Comparison of ENCODE assay signal across 13 mouse cellular contexts in the genomic region with DNA sequence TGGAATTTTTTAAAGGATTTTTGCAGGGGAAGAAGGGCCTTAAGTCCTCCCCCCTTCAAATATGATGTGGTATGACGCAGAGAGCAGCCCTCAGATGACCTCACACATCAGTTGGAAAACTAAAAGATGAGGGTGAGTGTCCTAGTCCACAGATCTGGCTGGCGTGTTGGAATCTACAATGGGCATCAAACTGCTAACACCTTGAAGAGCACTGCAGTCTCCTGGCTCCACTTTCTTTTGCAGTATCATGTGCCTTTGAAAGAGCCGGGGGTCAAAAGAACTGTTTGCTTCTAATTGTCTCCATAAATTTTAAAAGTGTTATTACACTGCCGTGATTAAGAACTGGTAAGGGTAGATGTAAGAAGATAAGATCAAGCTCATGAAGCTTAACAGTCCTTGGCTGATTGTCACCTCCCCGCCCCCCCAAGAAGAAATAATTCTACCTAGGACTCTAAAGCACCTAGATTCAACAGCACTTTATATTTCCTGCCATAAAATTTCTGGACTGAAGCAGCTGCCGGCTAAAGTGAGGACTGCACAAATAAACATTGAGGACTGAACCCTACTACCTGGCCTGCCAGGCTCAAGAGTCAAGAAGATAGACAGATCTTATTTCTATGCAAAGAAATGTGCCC.
"Had no signal": no experiment of that assay in that cellular context is flagged by ENCODE, and none has a peak within 500 bp of the region (broad histone marks: within the 10 kb centered on the region; RNA-seq: fewer than 3 reads in every experiment).

No protein-coding gene starts in this region.

- H3K4me3 ChIP-seq: layer of hippocampus, adult 2 months; liver, embryonic 13.5 days; midbrain, embryonic 12.5 days; midbrain, embryonic 15.5 days; myocyte; neural tube, embryonic 13.5 days had no signal

- H3K27ac ChIP-seq: layer of hippocampus, adult 2 months; liver, embryonic 13.5 days; midbrain, embryonic 12.5 days; midbrain, embryonic 15.5 days; neural tube, embryonic 13.5 days had no signal

- H3K9ac ChIP-seq: liver, embryonic 13.5 days; midbrain, embryonic 12.5 days; midbrain, embryonic 15.5 days; neural tube, embryonic 13.5 days had no signal

- H3K36me3 ChIP-seq: liver, embryonic 13.5 days; midbrain, embryonic 12.5 days; midbrain, embryonic 15.5 days; neural tube, embryonic 13.5 days had no signal

- H3K4me1 ChIP-seq: liver, embryonic 13.5 days; midbrain, embryonic 12.5 days; midbrain, embryonic 15.5 days; neural tube, embryonic 13.5 days had no signal

- ATAC-seq: intestine, postnatal 0 days; midbrain, embryonic 15.5 days had no signal

- DNase-seq: layer of hippocampus, adult 9-11 months; liver, embryonic 13.5 days; lung, adult 2 months; lung, postnatal 14 days; lung, postnatal 4 days; thymus, adult 18-20 months; thymus, postnatal 36 days had no signal

- H3K27me3 ChIP-seq: liver, embryonic 13.5 days; midbrain, embryonic 12.5 days; midbrain, embryonic 15.5 days; neural tube, embryonic 13.5 days had no signal

- H3K4me2 ChIP-seq: liver, embryonic 13.5 days; midbrain, embryonic 12.5 days; midbrain, embryonic 15.5 days; neural tube, embryonic 13.5 days had no signal

- H3K9me3 ChIP-seq: liver, embryonic 13.5 days; midbrain, embryonic 12.5 days; midbrain, embryonic 15.5 days; neural tube, embryonic 13.5 days had no signal
